Mouse (Mus musculus) G1E (cell line): Measurements from ENCODE around the gene Tep1.

Source experiments
- CTCF ChIP-seq: IDR thresholded peaks from 2 replicates; pipeline ENCODE4 v1.5.1; 2012; ENCODE audit warnings: low read depth, low read length, inconsistent platforms, mixed read lengths
- GATA1 ChIP-seq: IDR thresholded peaks from 2 replicates; pipeline ENCODE4 v1.6.1; 2012; ENCODE audit warnings: borderline replicate concordance, low read length, inconsistent platforms, mixed read lengths
- GATA2 ChIP-seq: IDR thresholded peaks from 2 replicates; pipeline ENCODE4 v1.6.1; 2012; ENCODE audit warnings: low read depth, low read length, inconsistent platforms, borderline replicate concordance

DNA sequence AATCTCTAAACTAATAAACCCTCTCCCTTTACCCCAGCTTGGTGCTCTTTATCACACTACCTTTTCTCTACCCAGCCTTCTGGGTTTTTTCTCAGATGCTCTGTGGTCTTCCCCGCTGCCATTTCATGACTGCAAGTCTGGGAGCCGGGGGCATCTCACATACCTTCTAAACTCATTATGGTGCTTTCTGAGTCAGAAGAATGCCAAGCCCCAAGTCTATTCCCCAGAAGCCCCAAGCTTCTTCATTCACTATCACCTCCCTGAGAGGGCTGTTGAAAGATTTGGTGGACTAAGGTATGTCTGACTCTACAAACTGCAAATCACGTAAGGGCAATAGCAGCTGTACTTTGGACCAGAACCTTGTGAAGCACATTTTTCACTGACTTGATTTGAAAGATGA is 3.4 kb downstream of the Tep1 start:
- TF ChIP-seq CTCF (no peak), GATA1 (no peak), GATA2 (no peak)
